Mouse (Mus musculus) ES-Bruce4 (cell line): Measurements from ENCODE around the gene Hoxb9.

ENCODE experiments used
- CTCF ChIP-seq: IDR thresholded peaks from one replicate; pipeline ENCODE4 v1.8.1; 2011; ENCODE audit warnings: low read depth, low read length
- EP300 ChIP-seq: IDR thresholded peaks from 2 replicates; pipeline ENCODE4 v1.6.1; 2011; ENCODE audit warnings: low read depth, low read length; ENCODE audit not compliant: insufficient read depth
- POLR2A ChIP-seq: IDR thresholded peaks from one replicate; pipeline ENCODE4 v1.8.1; 2011; ENCODE audit warnings: low read length; ENCODE audit not compliant: insufficient read depth

- no peak for TF ChIP-seq CTCF
- TF ChIP-seq POLR2A, result no peak
- no peak for TF ChIP-seq EP300
Measured at GRCm38 (mm10) chr11:96274428-96274827, 3.2 kb downstream of the Hoxb9 start.
